Mouse (Mus musculus) heart, adult 18-20 months (tissue): ENCODE data around the gene Olfr250. TPM values are rescaled to one million over a fixed set of nuclear protein-coding genes. Genes with fewer than 3 reads are reported as not detected.
"Not testable (repeated sequence)": the region's sequence is repeated elsewhere in the genome, so short reads cannot be mapped to it uniquely, and the experiment has no call there.

Source experiments
- DNase-seq, 2 experiments: peaks; one replicate each; pipeline ENCODE4 v3.0.0; 2021 to 2022; ENCODE audit warnings: mixed read lengths in 1 of 2
- long read RNA-seq, 2 experiments: library from polyadenylated mRNA; stranded (forward); transcript quantifications; one replicate each; pipeline ENCODE4 v2.0.0; 2021
- total RNA-seq, 2 experiments: library from RNA; stranded (reverse); gene quantifications; 2 replicates each; pipeline ENCODE4 v1.2.3; 2021

Olfr250 gene
- total RNA-seq: not detected
- long read RNA-seq, experiment 1: 0 reads
- long read RNA-seq, experiment 2: 0 reads

DNA sequence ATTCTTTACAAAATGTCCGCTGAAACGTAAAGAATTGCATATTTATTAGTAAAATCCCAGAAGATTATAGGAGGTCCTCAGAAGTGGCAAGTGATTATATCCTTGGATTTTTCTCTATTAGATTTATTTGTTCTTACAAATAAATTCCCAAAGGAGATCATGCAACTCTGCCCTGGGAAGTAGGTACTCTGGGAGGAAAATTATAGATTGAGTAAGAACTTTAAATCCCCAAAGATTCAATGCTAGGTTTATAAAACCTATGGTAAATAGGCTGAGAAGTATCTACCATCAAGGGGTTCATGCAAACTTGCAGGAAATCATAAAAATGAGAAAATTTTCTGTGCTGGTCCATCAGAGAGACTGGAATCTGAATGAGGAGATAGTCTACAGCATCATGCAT, at the start of gene Olfr250:
Gene Olfr250 (plus strand): TSS at position 301 of the 400 bp plus-strand sequence.
- no peak for DNase-seq

DNA sequence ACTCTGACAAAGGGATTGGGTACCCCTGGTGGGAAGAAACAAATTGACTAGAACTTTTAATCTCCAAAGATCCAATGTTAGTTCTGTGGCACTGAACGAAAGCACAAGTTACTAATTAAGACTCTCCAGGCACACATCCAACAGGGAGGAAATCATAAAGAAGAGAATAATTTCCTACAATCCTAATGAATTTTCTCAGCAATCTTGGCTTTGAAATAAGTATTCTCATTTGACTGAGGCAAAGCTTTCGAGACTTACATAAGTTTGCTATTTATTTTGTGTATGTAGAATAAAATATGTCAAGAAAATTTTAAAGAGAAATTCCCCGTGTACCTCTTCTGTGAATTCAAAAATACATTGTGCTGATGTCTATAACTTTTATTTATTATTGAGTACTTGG, 37.9 kb upstream of the Olfr250 start, which contains the start of gene Olfr25:
Gene Olfr25 (plus strand): TSS at position 301 of the 400 bp plus-strand sequence.
- DNase-seq: no peak

DNA sequence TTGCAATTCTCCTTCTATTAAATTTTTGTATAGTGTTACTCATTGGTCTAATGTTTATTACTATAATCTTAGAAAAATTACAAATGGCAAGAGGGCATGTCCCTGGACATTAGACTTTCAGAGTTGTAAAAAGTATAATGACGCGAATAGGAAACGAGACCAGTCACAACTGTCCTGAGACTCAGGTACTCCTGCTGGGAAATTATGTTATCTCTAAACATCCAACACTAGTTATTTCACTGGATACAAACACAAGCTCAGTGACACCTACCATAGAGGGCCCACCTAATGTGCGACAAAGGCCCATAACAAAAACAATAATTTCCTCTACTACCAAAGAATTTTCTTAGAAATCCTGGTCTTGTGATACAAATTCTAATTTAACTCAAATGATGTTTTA, 18.6 kb upstream of the Olfr250 start, which contains the start of gene Olfr898:
Gene Olfr898 (plus strand): TSS at position 301 of the 400 bp plus-strand sequence.
- DNase-seq: no peak

DNA sequence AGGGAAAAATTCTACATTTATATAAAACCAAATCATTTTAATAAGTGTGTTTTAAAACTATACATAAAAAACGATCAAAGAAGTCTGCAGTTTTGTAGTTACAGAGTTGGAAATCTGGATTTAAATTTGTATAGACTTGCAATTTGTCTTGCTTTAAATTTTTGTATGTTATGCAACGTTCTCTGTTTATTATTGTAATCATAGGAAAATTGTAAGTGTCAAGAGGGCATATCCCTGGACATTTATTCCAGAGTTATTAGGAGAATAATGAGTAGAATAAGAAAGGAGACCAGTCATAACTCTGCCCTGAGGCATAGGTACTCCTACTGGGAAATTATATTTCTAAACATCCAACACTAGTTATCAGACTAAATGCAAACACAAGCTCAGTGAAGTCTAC, 10.1 kb downstream of the Olfr250 start, which contains the start of gene Olfr251:
Gene Olfr251 (plus strand): TSS at position 301 of the 400 bp plus-strand sequence.
- no peak for DNase-seq

DNA sequence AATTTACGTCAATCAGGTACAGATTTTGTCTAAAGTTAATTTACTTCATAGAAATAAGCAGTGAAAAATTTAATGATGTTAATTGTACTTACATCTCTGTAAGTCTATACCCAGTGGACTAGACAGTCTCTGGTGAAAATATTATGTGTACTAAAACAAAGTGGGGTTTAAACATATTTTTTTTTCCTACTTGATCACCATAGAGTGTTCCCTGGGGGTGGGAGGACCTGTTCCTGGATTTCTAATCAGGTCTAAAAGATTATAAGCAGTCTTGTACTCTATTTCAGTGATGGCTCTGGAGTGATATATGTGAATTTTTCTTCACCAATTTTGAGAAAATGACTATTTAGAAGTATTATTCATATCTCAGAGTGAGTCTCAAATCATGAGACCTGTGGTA, 34.7 kb downstream of the Olfr250 start, which contains the start of gene Olfr147:
Gene Olfr147 (plus strand): TSS at position 301 of the 400 bp plus-strand sequence.
- no peak for DNase-seq

DNA sequence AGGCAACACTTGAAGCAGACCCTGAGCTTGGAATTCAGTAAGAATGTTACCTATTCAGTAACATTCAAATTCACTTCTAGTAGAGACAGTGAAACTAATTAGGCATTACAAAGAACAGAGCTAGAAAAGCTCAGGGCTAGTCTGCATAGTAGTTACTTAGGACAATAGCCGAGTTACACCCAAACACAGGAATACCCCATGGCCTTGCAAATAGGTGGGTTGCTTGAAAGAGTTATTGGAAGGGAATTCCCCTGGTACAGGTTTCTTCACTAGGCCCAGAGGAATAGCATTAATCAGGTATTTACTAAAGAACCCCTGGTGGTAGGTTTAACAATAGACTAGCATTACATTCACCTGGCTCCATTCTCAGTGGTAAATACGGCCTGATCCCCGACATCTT, 40.8 kb downstream of the Olfr250 start:
- not testable (repeated sequence) for DNase-seq

DNA sequence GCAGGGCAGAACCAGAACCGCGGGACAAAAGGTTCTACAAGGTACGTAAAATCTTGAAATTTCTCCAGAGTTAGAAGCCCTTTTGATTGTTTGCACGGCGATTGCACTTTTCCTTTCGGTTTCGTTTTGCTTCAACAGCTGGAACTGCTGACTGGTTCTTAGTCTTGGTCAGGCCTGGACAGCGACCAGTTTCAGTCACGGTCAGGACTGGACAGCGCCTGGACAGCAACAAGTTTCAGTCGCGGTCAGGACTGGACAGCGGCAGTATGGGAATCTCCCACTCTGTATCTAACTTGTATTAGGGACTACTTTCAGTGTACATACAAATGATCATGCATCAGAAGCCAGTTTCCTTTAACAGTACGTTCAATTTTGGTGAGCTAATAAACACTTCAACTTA, 46.8 kb downstream of the Olfr250 start:
- not testable (repeated sequence) for DNase-seq

Other genes with a start within 250 kb of the Olfr250 start
- gene Olfr890, start 224.4 kb upstream of the Olfr250 start, total RNA-seq: not detected
- gene Olfr891, start 186.1 kb upstream of the Olfr250 start, total RNA-seq: not detected
- gene Olfr893, start 158.5 kb upstream of the Olfr250 start, total RNA-seq: not detected
- gene Olfr894, start 148.8 kb upstream of the Olfr250 start, total RNA-seq: not detected
- not detected for gene Olfr143, start 114.1 kb upstream of the Olfr250 start, total RNA-seq
- not detected for gene Olfr895, start 99.0 kb upstream of the Olfr250 start, total RNA-seq
- not detected for gene Olfr896-ps1, start 75.8 kb upstream of the Olfr250 start, total RNA-seq
- gene Olfr25, start 37.8 kb upstream of the Olfr250 start, total RNA-seq: not detected
- not detected for gene Olfr898, start 18.5 kb upstream of the Olfr250 start, total RNA-seq
- not detected for gene Olfr251, start 10.2 kb downstream of the Olfr250 start, total RNA-seq
- gene Olfr147, start 34.8 kb downstream of the Olfr250 start, total RNA-seq: not detected
- not detected for gene Olfr901, start 62.6 kb downstream of the Olfr250 start, total RNA-seq
- gene Olfr902, start 80.8 kb downstream of the Olfr250 start, total RNA-seq: not detected
- not detected for gene Olfr904, start 96.2 kb downstream of the Olfr250 start, total RNA-seq
- not detected for gene Olfr905, start 104.2 kb downstream of the Olfr250 start, total RNA-seq
- gene Olfr906, start 120.2 kb downstream of the Olfr250 start, total RNA-seq: not detected
- not detected for gene Olfr907, start 128.9 kb downstream of the Olfr250 start, total RNA-seq
- gene Olfr911-ps1, start 154.7 kb downstream of the Olfr250 start, total RNA-seq: not detected
- not detected for gene Olfr910, start 171.0 kb downstream of the Olfr250 start, total RNA-seq
- gene Olfr912, start 213.3 kb downstream of the Olfr250 start, total RNA-seq: not detected
- gene Olfr913, start 225.9 kb downstream of the Olfr250 start, total RNA-seq: not detected
- gene Olfr914, start 238.2 kb downstream of the Olfr250 start, total RNA-seq: not detected